Mouse (Mus musculus) embryonic facial prominence, embryonic 12.5 days (tissue): Measurements from ENCODE around the gene Plxna1. TPM values are rescaled to one million over a fixed set of nuclear protein-coding genes. Genes with fewer than 3 reads are reported as not detected.

Source experiments
- ATAC-seq: fragments of 200-750 bp; cut with Nextera tagmentation; 2 replicates; pipeline ENCODE4 v1.8.0; 2017; ENCODE audit not compliant: insufficient number of reproducible peaks, insufficient read depth, low FRiP score, low TSS enrichment
- H3K27ac ChIP-seq: fragments of 300-500 bp; sonication (generic); 2 replicates; pipeline ENCODE4 v1.5.1; 2016; ENCODE audit warnings: mild to moderate bottlenecking
- H3K27me3 ChIP-seq: fragments of 300-500 bp; sonication (generic); 2 replicates; pipeline ENCODE4 v1.6.1; 2016; ENCODE audit warnings: mild to moderate bottlenecking, moderate library complexity
- H3K36me3 ChIP-seq: fragments of 300-500 bp; sonication (generic); 2 replicates; pipeline ENCODE4 v1.6.1; 2016; ENCODE audit warnings: mild to moderate bottlenecking
- H3K4me1 ChIP-seq: fragments of 300-500 bp; sonication (generic); 2 replicates; pipeline ENCODE4 v1.6.1; 2016
- H3K4me2 ChIP-seq: fragments of 300-500 bp; sonication (generic); replicated peaks from 2 replicates; pipeline ENCODE4 v1.6.1; 2016; ENCODE audit warnings: mild to moderate bottlenecking, moderate library complexity
- H3K4me3 ChIP-seq: fragments of 300-500 bp; sonication (generic); 2 replicates; pipeline ENCODE4 v1.5.1; 2016; ENCODE audit warnings: mild to moderate bottlenecking
- H3K9ac ChIP-seq: fragments of 300-500 bp; sonication (generic); 2 replicates; pipeline ENCODE4 v1.6.1; 2016; ENCODE audit warnings: mild to moderate bottlenecking, moderate library complexity
- H3K9me3 ChIP-seq: fragments of 300-500 bp; sonication (generic); 2 replicates; pipeline ENCODE4 v1.6.1; 2016; ENCODE audit warnings: mild to moderate bottlenecking, moderate library complexity
- WGBS: fragments of 180-500 bp; shearing (Covaris S2); methylation state at CpG from one replicate; pipeline ENCODE4 v1.1.7; 2016; 5-methylcytosine and 5-hydroxymethylcytosine counted together
- polyA plus RNA-seq: library from polyadenylated mRNA; unstranded; fragments of >200 nt; fragmentation: Nextera tagmentation; extraction: Ambion mirVana; gene quantifications from 2 replicates; pipeline ENCODE4 v1.2.1, GENCODE M21; 2016

Plxna1 gene
- polyA plus RNA-seq, 1 experiment from 2014 or later = 37.1 TPM

DNA sequence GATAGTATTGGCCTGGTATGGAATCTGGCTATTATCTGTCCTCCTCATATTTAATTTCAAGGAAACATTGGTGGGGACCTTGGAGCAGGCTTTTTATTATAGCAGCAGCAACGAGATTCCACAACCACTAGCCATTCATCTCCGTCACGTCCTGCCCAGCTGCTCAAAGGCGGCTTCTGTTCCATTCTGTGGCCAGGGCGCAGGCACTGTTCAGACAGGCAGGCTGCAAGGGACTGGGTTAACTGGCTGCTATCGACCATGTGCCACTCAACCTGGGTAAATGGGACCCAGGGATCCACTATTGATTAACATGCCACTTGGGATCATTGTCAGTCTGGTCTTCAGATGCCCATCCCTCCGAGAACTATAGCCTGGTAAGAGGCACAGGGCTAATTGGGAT lies 27.4 kb upstream of the Plxna1 start:
- no peak for ATAC-seq
- Histone ChIP-seq H3K4me1 (no peaks in the 10 kb centered on the region), H3K4me3 (no peak overlapping the region), H3K27ac (no peak overlapping the region), H3K36me3 (no peaks in the 10 kb centered on the region), H3K4me2 (no peak overlapping the region), H3K27me3 (no peaks in the 10 kb centered on the region), H3K9ac (no peak overlapping the region), H3K9me3 (no peaks in the 10 kb centered on the region)
- 76% methylated on average over 7 of the region's 7 CpGs for WGBS

DNA sequence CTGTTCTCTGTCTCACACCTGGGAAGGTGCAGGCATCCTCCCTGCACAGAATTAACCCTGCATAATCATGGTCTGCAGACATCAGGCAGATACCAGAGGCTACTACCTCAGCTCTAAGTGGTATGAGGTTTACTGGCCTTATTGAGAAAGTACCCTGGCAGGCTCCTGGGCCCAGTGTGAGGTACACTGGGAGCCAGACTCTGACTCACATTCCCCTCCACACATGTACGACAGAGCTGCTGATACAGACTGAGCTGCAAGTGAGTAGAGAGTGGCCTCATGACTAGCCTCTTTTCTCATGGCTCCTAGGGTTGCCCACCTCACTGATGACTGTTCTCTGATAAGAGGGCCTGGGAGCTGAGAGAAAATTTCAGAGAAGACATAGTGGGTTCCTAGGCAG lies 24.5 kb upstream of the Plxna1 start:
- WGBS = 79% methylated on average over 1 of the region's 1 CpGs
- Histone ChIP-seq H3K4me3 (no peak overlapping the region), H3K4me1 (0 out of 2 replicates have a peak, but pooled peaks cover 2% of the 10 kb centered on the region), H3K27ac (no peak overlapping the region), H3K9ac (no peak overlapping the region), H3K4me2 (no peak overlapping the region), H3K36me3 (no peaks in the 10 kb centered on the region), H3K27me3 (no peaks in the 10 kb centered on the region), H3K9me3 (no peaks in the 10 kb centered on the region)
- ATAC-seq = no peak

DNA sequence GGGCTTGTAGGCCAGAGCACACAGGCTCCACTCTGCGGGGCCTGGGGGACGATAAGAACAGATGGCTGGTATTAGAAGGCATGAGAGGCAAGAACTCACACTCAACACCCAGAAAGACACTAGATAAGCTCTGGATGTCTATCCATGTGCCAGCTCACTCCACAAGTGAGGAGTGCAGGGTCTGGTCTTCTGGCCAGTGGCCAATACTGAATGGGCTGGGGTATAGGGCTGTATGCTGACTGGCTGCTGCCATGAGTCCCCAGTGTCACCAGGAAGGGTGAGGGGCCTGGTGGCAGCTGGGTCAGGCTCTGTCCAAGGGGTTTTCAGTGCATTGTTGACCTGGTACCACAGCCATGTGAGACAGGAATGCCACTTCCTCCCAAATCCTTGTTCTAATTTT lies 22.3 kb upstream of the Plxna1 start:
- ATAC-seq = no peak
- no peak overlapping the region for H3K27ac ChIP-seq

GRCm38 (mm10) chr6:89381851-89382250 lies 19.4 kb upstream of the Plxna1 start:
- no peaks in the 10 kb centered on the region for H3K9me3 ChIP-seq
- H3K4me1 ChIP-seq = 0 out of 2 replicates have a peak, but pooled peaks cover 4% of the 10 kb centered on the region
- no peak overlapping the region for H3K4me2 ChIP-seq
- WGBS = 23% methylated on average over 5 of the region's 5 CpGs
- no peaks in the 10 kb centered on the region for H3K27me3 ChIP-seq
- ATAC-seq = no peak
- H3K36me3 ChIP-seq = no peaks in the 10 kb centered on the region
- H3K9ac ChIP-seq = no peak overlapping the region
- no peak overlapping the region for H3K4me3 ChIP-seq
- no peak overlapping the region for H3K27ac ChIP-seq

More for the DNA sequence above, 22.3 kb upstream of the Plxna1 start:
- H3K36me3 ChIP-seq = no peaks in the 10 kb centered on the region
- H3K9me3 ChIP-seq = no peaks in the 10 kb centered on the region
- WGBS = 87% methylated on average over 2 of the region's 2 CpGs
- H3K9ac ChIP-seq = no peak overlapping the region
- 0 out of 2 replicates have a peak, but pooled peaks cover 4% of the 10 kb centered on the region for H3K4me1 ChIP-seq
- H3K4me2 ChIP-seq = no peak overlapping the region
- H3K27me3 ChIP-seq = no peaks in the 10 kb centered on the region
- no peak overlapping the region for H3K4me3 ChIP-seq

DNA sequence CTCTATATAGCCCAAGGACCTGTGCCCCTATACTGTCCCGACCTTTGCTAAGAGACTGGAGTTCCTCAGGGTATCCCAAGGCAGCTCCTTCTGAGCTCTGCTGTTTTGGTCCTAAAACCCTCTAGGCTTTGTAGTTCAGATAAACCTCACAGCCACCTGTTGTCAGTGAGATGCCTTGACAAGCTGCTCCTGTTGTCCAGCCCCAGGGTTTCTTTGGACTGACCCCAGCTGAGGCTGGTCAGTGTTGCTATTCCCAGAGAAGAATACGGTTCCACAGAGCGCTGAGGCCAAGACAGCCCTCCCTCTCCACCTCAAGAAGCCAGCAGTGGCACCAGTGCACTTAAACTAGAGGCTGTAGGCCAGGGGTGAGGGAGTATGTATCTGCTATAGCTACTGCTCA lies 18.8 kb upstream of the Plxna1 start:
- no peak overlapping the region for H3K9ac ChIP-seq
- no peaks in the 10 kb centered on the region for H3K36me3 ChIP-seq
- H3K9me3 ChIP-seq = no peaks in the 10 kb centered on the region
- H3K4me3 ChIP-seq = no peak overlapping the region
- H3K27me3 ChIP-seq = no peaks in the 10 kb centered on the region
- no peak overlapping the region for H3K27ac ChIP-seq
- no peak for ATAC-seq
- no peak overlapping the region for H3K4me2 ChIP-seq
- WGBS = 26% methylated on average over 3 of the region's 3 CpGs
- 0 out of 2 replicates have a peak, but pooled peaks cover 4% of the 10 kb centered on the region for H3K4me1 ChIP-seq

- H3K27me3 ChIP-seq = no peaks in the 10 kb centered on the region
- 0 out of 2 replicates have a peak, but pooled peaks cover 4% of the 10 kb centered on the region for H3K4me1 ChIP-seq
- no peaks in the 10 kb centered on the region for H3K9me3 ChIP-seq
- 22% methylated on average over 3 of the region's 3 CpGs for WGBS
- H3K4me2 ChIP-seq = no peak overlapping the region
- H3K4me3 ChIP-seq = no peak overlapping the region
- no peaks in the 10 kb centered on the region for H3K36me3 ChIP-seq
- no peak overlapping the region for H3K27ac ChIP-seq
- no peak for ATAC-seq
- H3K9ac ChIP-seq = no peak overlapping the region
These were observed 18.3 kb upstream of the Plxna1 start for GRCm38 (mm10) chr6:89380751-89381150.

- Histone ChIP-seq H3K9ac (no peak overlapping the region), H3K4me1 (0 out of 2 replicates have a peak, but pooled peaks cover 4% of the 10 kb centered on the region), H3K4me3 (no peak overlapping the region), H3K4me2 (no peak overlapping the region), H3K27ac (no peak overlapping the region), H3K9me3 (no peaks in the 10 kb centered on the region), H3K36me3 (no peaks in the 10 kb centered on the region), H3K27me3 (no peaks in the 10 kb centered on the region)
- no peak for ATAC-seq
- 71% methylated on average over 2 of the region's 2 CpGs for WGBS
These were observed 15.8 kb upstream of the Plxna1 start for GRCm38 (mm10) chr6:89378264-89378663.

DNA sequence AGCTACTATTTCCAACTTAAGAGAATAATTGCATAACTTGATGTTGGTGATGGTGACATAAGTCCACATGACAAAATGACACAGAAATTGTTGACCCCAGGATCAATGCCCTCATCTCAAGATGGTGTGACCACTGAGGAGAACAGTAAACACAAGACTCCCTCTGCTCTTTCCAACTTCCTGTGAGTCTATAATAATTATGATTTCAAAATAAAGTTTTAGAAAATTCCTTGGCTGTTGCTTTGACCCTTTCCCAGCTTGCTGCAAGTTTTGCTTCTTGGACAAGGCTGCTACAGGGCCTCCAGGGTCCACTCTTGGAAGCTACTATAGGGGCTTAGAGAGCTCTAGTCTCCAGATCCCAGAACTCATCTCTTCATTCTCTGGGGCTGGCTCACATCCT lies 6.4 kb upstream of the Plxna1 start:
- no peaks in the 10 kb centered on the region for H3K36me3 ChIP-seq
- H3K9ac ChIP-seq = no peak overlapping the region
- no peak for ATAC-seq
- H3K4me1 ChIP-seq = no peaks in the 10 kb centered on the region
- no peaks in the 10 kb centered on the region for H3K9me3 ChIP-seq
- H3K27me3 ChIP-seq = 0 out of 2 replicates have a peak, but pooled peaks cover 3% of the 10 kb centered on the region
- no peak overlapping the region for H3K27ac ChIP-seq
- H3K4me2 ChIP-seq = no peak overlapping the region
- H3K4me3 ChIP-seq = no peak overlapping the region

DNA sequence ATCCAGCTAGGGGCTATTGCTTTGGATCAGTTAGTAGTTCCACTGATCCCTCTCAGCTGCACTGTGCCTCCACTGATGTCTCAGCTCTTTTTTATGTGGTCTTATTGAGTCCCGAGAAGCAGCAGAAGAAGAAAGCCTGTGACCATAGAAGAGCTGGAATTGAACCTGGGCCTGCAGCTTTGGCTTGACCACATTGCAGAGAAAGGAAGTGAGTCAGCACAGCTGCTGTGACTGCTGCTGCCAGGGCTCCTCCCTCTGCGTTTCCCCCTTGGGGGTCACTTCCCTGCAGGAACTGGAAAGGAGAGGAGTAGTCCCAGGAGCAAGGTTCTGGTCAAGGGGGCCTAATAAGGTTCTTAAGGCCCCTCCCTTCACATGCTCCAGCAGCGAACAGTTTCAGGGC lies 1.9 kb upstream of the Plxna1 start:
- no peak overlapping the region for H3K4me2 ChIP-seq
- ATAC-seq = no peak
- no peaks in the 10 kb centered on the region for H3K36me3 ChIP-seq
- WGBS = 67% methylated on average over 3 of the region's 3 CpGs
- peaks cover 11% of the 10 kb centered on the region; the same call in 1 of the 2 replicates for H3K27me3 ChIP-seq
- no peak overlapping the region for H3K9ac ChIP-seq
- peaks cover 24% of the 10 kb centered on the region for H3K4me1 ChIP-seq
- H3K27ac ChIP-seq = no peak overlapping the region
- no peak overlapping the region for H3K4me3 ChIP-seq
- no peaks in the 10 kb centered on the region for H3K9me3 ChIP-seq

GRCm38 (mm10) chr6:89363107-89363451 lies 659 bp upstream of the Plxna1 start:
- peak overlapping the region; percentile 98 for H3K4me3 ChIP-seq
- H3K9me3 ChIP-seq = no peaks in the 10 kb centered on the region
- peak; percentile 14; the same call in 1 of the 2 replicates for ATAC-seq
- H3K27ac ChIP-seq = no peak overlapping the region
- peak overlapping the region; percentile 94 for H3K4me2 ChIP-seq
- peak overlapping the region; percentile 68 for H3K9ac ChIP-seq
- H3K27me3 ChIP-seq = peaks cover 11% of the 10 kb centered on the region; the same call in 1 of the 2 replicates
- H3K36me3 ChIP-seq = no peaks in the 10 kb centered on the region
- peaks cover 29% of the 10 kb centered on the region for H3K4me1 ChIP-seq
- WGBS = 3% methylated on average over 16 of the region's 16 CpGs

GRCm38 (mm10) chr6:89361418-89362280 lies 771 bp downstream of the Plxna1 start:
- H3K9me3 ChIP-seq = no peaks in the 10 kb centered on the region
- peaks cover 6% of the 10 kb centered on the region; the same call in 1 of the 2 replicates for H3K36me3 ChIP-seq
- ATAC-seq = no peak; the same call in 1 of the 2 replicates
- peaks cover 11% of the 10 kb centered on the region; the same call in 1 of the 2 replicates for H3K27me3 ChIP-seq
- peak overlapping the region; percentile 98 for H3K9ac ChIP-seq
- peaks cover 29% of the 10 kb centered on the region for H3K4me1 ChIP-seq
- H3K4me2 ChIP-seq = peak overlapping the region; percentile 94
- peak overlapping the region; percentile 98 for H3K4me3 ChIP-seq
- peak overlapping the region; percentile 86 for H3K27ac ChIP-seq
- under 1% methylated on average over 69 of the region's 80 CpGs for WGBS
